Mouse (Mus musculus) lung, adult 2 months (tissue): ENCODE data around the gene Rnf13.

Experiments
- CTCF ChIP-seq: fragments of 200-500 bp; IDR thresholded peaks from 2 replicates; pipeline ENCODE4 v1.5.1; 2011; ENCODE audit warnings: mild to moderate bottlenecking, low read length, control low read depth; ENCODE audit not compliant: insufficient read depth
- POLR2A ChIP-seq: fragments of 200-500 bp; IDR thresholded peaks from 2 replicates; pipeline ENCODE4 v1.6.1; 2011; ENCODE audit warnings: low read depth, mild to moderate bottlenecking, control low read depth, low read length, borderline replicate concordance; ENCODE audit errors: extremely low read depth

GRCm38 (mm10) chr3:57714151-57714550 lies 21.7 kb upstream of the Rnf13 start:
- TF ChIP-seq POLR2A = no peak
- TF ChIP-seq CTCF = no peak
